Mouse (Mus musculus): ENCODE data around the gene Dnajc27.

GRCm38 (mm10) chr12:4066681-4067459 is 15.5 kb upstream of the Dnajc27 start:
- TF ChIP-seq CTCF (IDR thresholded peaks at IDR 0.05; ENCODE audit: borderline replicate concordance, insufficient read depth, low read length) = no peak
- no peak for TF ChIP-seq POLR2A (IDR thresholded peaks at IDR 0.05; ENCODE audit: low read depth, low read length)

Measured in embryonic fibroblast, embryonic 13.5 days (primary cell).